Mouse (Mus musculus) embryonic fibroblast, embryonic 13.5 days (primary cell): ENCODE results near the gene Spem2. TPM values are rescaled to one million over a fixed set of nuclear protein-coding genes. Genes with fewer than 3 reads are reported as not detected.

Source experiments
- H3K27ac ChIP-seq: 2 replicates; pipeline ENCODE4 v1.5.1; 2012; ENCODE audit warnings: low read length, control low read depth, inconsistent platforms; ENCODE audit not compliant: insufficient read depth
- H3K4me1 ChIP-seq: 2 replicates; pipeline ENCODE4 v1.6.1; 2011; ENCODE audit warnings: low read length; ENCODE audit not compliant: control insufficient read depth, insufficient read depth
- H3K4me3 ChIP-seq: 2 replicates; pipeline ENCODE4 v1.5.1; 2011; ENCODE audit warnings: mild to moderate bottlenecking, control low read depth, low read length; ENCODE audit not compliant: insufficient read depth
- CTCF ChIP-seq: IDR thresholded peaks from 2 replicates; pipeline ENCODE4 v1.5.1; 2011; ENCODE audit warnings: mild to moderate bottlenecking, control low read depth, low read length, moderate library complexity, borderline replicate concordance; ENCODE audit not compliant: insufficient read depth
- POLR2A ChIP-seq: IDR thresholded peaks from 2 replicates; pipeline ENCODE4 v1.6.1; 2011; ENCODE audit warnings: low read depth, mild to moderate bottlenecking, control low read depth, low read length, moderate library complexity
- polyA plus RNA-seq: library from polyadenylated mRNA; stranded (reverse); fragments of >200 nt; gene quantifications from 2 replicates; pipeline ENCODE4 v1.2.4, GENCODE M21; 2011; ENCODE audit warnings: low read depth; ENCODE audit not compliant: missing spikeins, insufficient read length

Spem2 gene
- polyA plus RNA-seq, 1 experiment = not detected

GRCm38 (mm10) chr11:69766872-69767624 is 51.2 kb downstream of the Spem2 start:
- Histone ChIP-seq H3K4me3 (peak overlapping the region; percentile 88), H3K27ac (no peak overlapping the region), H3K4me1 (peaks cover 13% of the 10 kb centered on the region; the same call in 1 of the 2 replicates)
- no peak for TF ChIP-seq CTCF
- no peak for TF ChIP-seq POLR2A

Other genes starting within 250 kb of the Spem2 start
- gene Wrap53, start 238.2 kb downstream of the Spem2 start, polyA plus RNA-seq = 7.9 and 10.2 TPM in 2 replicates
- gene Trp53, start 238.1 kb downstream of the Spem2 start, polyA plus RNA-seq = 159 and 160 TPM in 2 replicates
- 0.58 and 2.7 TPM in 2 replicates for gene Atp1b2, start 212.5 kb downstream of the Spem2 start, polyA plus RNA-seq
- gene Shbg, start 200.6 kb downstream of the Spem2 start, polyA plus RNA-seq = not detected in 2 replicates
- 11.7 and 13.6 TPM in 2 replicates for gene Sat2, start 196.4 kb downstream of the Spem2 start, polyA plus RNA-seq
- gene Fxr2, start 185.5 kb downstream of the Spem2 start, polyA plus RNA-seq = 63.5 and 71.7 TPM in 2 replicates
- not detected in 2 replicates for gene Sox15, start 163.2 kb downstream of the Spem2 start, polyA plus RNA-seq
- 45.2 and 47.8 TPM in 2 replicates for gene Mpdu1, start 155.8 kb downstream of the Spem2 start, polyA plus RNA-seq
- gene Cd68, start 152.3 kb downstream of the Spem2 start, polyA plus RNA-seq = 4.9 and 8.6 TPM in 2 replicates
- gene Eif4a1, start 146.0 kb downstream of the Spem2 start, polyA plus RNA-seq = 717 and 781 TPM in 2 replicates
- gene Senp3, start 136.4 kb downstream of the Spem2 start, polyA plus RNA-seq = 117 and 187 TPM in 2 replicates
- gene Tnfsf13, start 132.7 kb downstream of the Spem2 start, polyA plus RNA-seq = 0.85 and 1.5 TPM in 2 replicates
- 20.0 and 25.5 TPM in 2 replicates for gene Tnfsf12, start 122.6 kb downstream of the Spem2 start, polyA plus RNA-seq
- 3.0 and 4.4 TPM in 2 replicates for gene Tnfsfm13, start 122.4 kb downstream of the Spem2 start, polyA plus RNA-seq
- gene Polr2a, start 59.8 kb downstream of the Spem2 start, polyA plus RNA-seq = 82.6 and 90.9 TPM in 2 replicates
- not detected in 2 replicates for gene Slc35g3, start 56.5 kb downstream of the Spem2 start, polyA plus RNA-seq
- 22.6 and 28.5 TPM in 2 replicates for gene Zbtb4, start 52.6 kb downstream of the Spem2 start, polyA plus RNA-seq
- gene Chrnb1, start 22.5 kb downstream of the Spem2 start, polyA plus RNA-seq = 4.6 and 7.2 TPM in 2 replicates
- 1.1 and 2.5 TPM in 2 replicates for gene Fgf11, start 16.6 kb downstream of the Spem2 start, polyA plus RNA-seq
- gene Tmem102, start 12.8 kb downstream of the Spem2 start, polyA plus RNA-seq = not detected in 2 replicates
- gene Gm39566, start 3.2 kb downstream of the Spem2 start, polyA plus RNA-seq = not detected in 2 replicates
- not detected in 2 replicates for gene Spem1, start 3.7 kb upstream of the Spem2 start, polyA plus RNA-seq
- gene Nlgn2, start 19.3 kb upstream of the Spem2 start, polyA plus RNA-seq = 33.8 and 42.0 TPM in 2 replicates
- 72.1 and 94.8 TPM in 2 replicates for gene Tmem256, start 20.0 kb upstream of the Spem2 start, polyA plus RNA-seq
- 120 and 128 TPM in 2 replicates for gene Plscr3, start 27.9 kb upstream of the Spem2 start, polyA plus RNA-seq
- gene Tnk1, start 40.3 kb upstream of the Spem2 start, polyA plus RNA-seq = not detected in 2 replicates
- not detected in 2 replicates for gene Tmem95, start 59.6 kb upstream of the Spem2 start, polyA plus RNA-seq
- gene Kctd11, start 62.9 kb upstream of the Spem2 start, polyA plus RNA-seq = 20.7 and 26.0 TPM in 2 replicates
- not detected in 2 replicates for gene Acap1, start 77.1 kb upstream of the Spem2 start, polyA plus RNA-seq
- 3.5 and 4.9 TPM in 2 replicates for gene 2810408A11Rik, start 82.5 kb upstream of the Spem2 start, polyA plus RNA-seq
- 30.8 and 31.8 TPM in 2 replicates for gene Neurl4, start 82.6 kb upstream of the Spem2 start, polyA plus RNA-seq
- gene Gps2, start 95.4 kb upstream of the Spem2 start, polyA plus RNA-seq = 24.1 and 27.8 TPM in 2 replicates
- 725 and 764 TPM in 2 replicates for gene Eif5a, start 103.5 kb upstream of the Spem2 start, polyA plus RNA-seq
- gene Ybx2, start 117.3 kb upstream of the Spem2 start, polyA plus RNA-seq = not detected in 2 replicates
- 2.3 and 2.7 TPM in 2 replicates for gene Slc2a4, start 129.7 kb upstream of the Spem2 start, polyA plus RNA-seq
- gene Cldn7, start 146.3 kb upstream of the Spem2 start, polyA plus RNA-seq = not detected in 2 replicates
- gene Ctdnep1, start 162.7 kb upstream of the Spem2 start, polyA plus RNA-seq = 140 and 171 TPM in 2 replicates
- 68.8 and 86.1 TPM in 2 replicates for gene Elp5, start 164.1 kb upstream of the Spem2 start, polyA plus RNA-seq
- 639 and 646 TPM in 2 replicates for gene Gabarap, start 172.7 kb upstream of the Spem2 start, polyA plus RNA-seq
- gene Phf23, start 177.3 kb upstream of the Spem2 start, polyA plus RNA-seq = 78.6 and 89.1 TPM in 2 replicates
- gene Dvl2, start 182.1 kb upstream of the Spem2 start, polyA plus RNA-seq = 27.7 and 32.1 TPM in 2 replicates
- gene Acadvl, start 196.9 kb upstream of the Spem2 start, polyA plus RNA-seq = 47.4 and 57.9 TPM in 2 replicates
- gene Dlg4, start 198.5 kb upstream of the Spem2 start, polyA plus RNA-seq = 69.8 and 77.7 TPM in 2 replicates
- gene Asgr1, start 235.6 kb upstream of the Spem2 start, polyA plus RNA-seq = 0.52 and 0.60 TPM in 2 replicates